ENCODE assay signal across 23 mouse cellular contexts in the genomic region with DNA sequence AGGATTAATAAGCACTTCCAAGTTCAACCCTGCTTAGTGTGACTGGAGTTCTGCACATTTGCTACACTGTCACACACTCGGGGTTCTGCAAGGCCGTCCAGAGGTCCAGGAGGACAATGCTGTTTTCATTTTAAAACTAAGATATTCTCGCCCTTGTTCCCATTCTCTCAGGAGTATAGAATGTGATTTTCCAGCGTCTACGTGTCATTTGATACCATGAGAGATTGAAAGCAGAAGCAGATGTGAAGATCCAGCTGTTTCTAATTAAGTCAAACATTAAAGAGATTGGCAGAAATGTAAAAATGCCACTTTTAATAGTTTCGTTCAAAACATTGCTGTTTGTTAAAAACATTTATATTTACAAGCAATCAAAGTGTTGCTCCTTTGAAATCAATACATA. TPM values are rescaled to one million over a fixed set of nuclear protein-coding genes. Genes with fewer than 3 reads are reported as not detected.
DNase-seq lines count a peak whose midpoint lies in the region; ATAC-seq and TF ChIP-seq lines count a peak whose summit lies in the region.
"Had no signal": no experiment of that assay in that cellular context is flagged by ENCODE, and none has a peak within 500 bp of the region (broad histone marks: within the 10 kb centered on the region; RNA-seq: fewer than 3 reads in every experiment).

No protein-coding gene starts in this region.

- no peaks in the 10 kb centered on the region for H3K27me3 ChIP-seq in kidney, postnatal 0 days (ENCODE audit: insufficient read depth, low read length)
- H3K27me3 ChIP-seq in embryonic facial prominence, embryonic 14.5 days (replicated peaks; ENCODE audit: control insufficient read depth, insufficient read depth, low read length), result no peaks in the 10 kb centered on the region
- no peaks in the 10 kb centered on the region for H3K27me3 ChIP-seq in limb, embryonic 13.5 days
- H3K27me3 ChIP-seq in forebrain, embryonic 15.5 days, result no peaks in the 10 kb centered on the region
- H3K27me3 ChIP-seq: forebrain, embryonic 13.5 days; hindbrain, embryonic 13.5 days; intestine, embryonic 15.5 days; limb, embryonic 15.5 days; lung, embryonic 15.5 days had no signal

- no peak overlapping the region for H3K9ac ChIP-seq in kidney, postnatal 0 days (ENCODE audit: low read depth, low read length)
- no peak overlapping the region for H3K9ac ChIP-seq in embryonic facial prominence, embryonic 14.5 days (ENCODE audit: low read depth, low read length)
- no peak overlapping the region for H3K9ac ChIP-seq in limb, embryonic 13.5 days
- H3K9ac ChIP-seq in forebrain, embryonic 15.5 days (replicated peaks), result no peak overlapping the region
- H3K9ac ChIP-seq: forebrain, embryonic 13.5 days; hindbrain, embryonic 13.5 days; intestine, embryonic 15.5 days; limb, embryonic 15.5 days; liver, embryonic 14.5 days; lung, embryonic 15.5 days had no signal

- ATAC-seq in kidney, postnatal 0 days (replicated peaks; ENCODE audit: low FRiP score, low read depth), result no peak
- no peak for ATAC-seq in embryonic facial prominence, embryonic 14.5 days (ENCODE audit: low read depth)
- ATAC-seq in limb, embryonic 13.5 days (ENCODE audit: low FRiP score, low read depth), result peak; percentile 40; the same call in 1 of the 2 replicates
- no peak for ATAC-seq in forebrain, embryonic 15.5 days (replicated peaks)
- ATAC-seq: forebrain, embryonic 13.5 days; intestine, embryonic 15.5 days had no signal

- 25% methylated on average over 6 of the region's 6 CpGs for WGBS in kidney, postnatal 0 days
- WGBS in embryonic facial prominence, embryonic 14.5 days, result 14% methylated on average over 6 of the region's 6 CpGs
- WGBS in limb, embryonic 13.5 days, result 9% methylated on average over 6 of the region's 6 CpGs
- WGBS in forebrain, embryonic 15.5 days, result 80% methylated on average over 6 of the region's 6 CpGs

- H3K9me3 ChIP-seq in kidney, postnatal 0 days (replicated peaks; ENCODE audit: low read length), result no peaks in the 10 kb centered on the region
- no peaks in the 10 kb centered on the region for H3K9me3 ChIP-seq in embryonic facial prominence, embryonic 14.5 days (ENCODE audit: control insufficient read depth, low read length)
- H3K9me3 ChIP-seq in limb, embryonic 13.5 days, result no peaks in the 10 kb centered on the region
- no peaks in the 10 kb centered on the region for H3K9me3 ChIP-seq in forebrain, embryonic 15.5 days
- H3K9me3 ChIP-seq: forebrain, embryonic 13.5 days; hindbrain, embryonic 13.5 days; intestine, embryonic 15.5 days; limb, embryonic 15.5 days; lung, embryonic 15.5 days had no signal

- no peak overlapping the region for H3K27ac ChIP-seq in kidney, postnatal 0 days
- H3K27ac ChIP-seq in embryonic facial prominence, embryonic 14.5 days (replicated peaks; ENCODE audit: low read depth, low read length), result 0 out of 2 replicates have a peak overlapping the region, but pooled peaks have one; percentile 28
- no peak overlapping the region for H3K27ac ChIP-seq in limb, embryonic 13.5 days
- H3K27ac ChIP-seq in forebrain, embryonic 15.5 days (replicated peaks), result no peak overlapping the region
- H3K27ac ChIP-seq: forebrain, embryonic 13.5 days; hindbrain, embryonic 13.5 days; intestine, embryonic 15.5 days; limb, embryonic 15.5 days; liver, embryonic 14.5 days; lung, embryonic 15.5 days had no signal

- no peaks in the 10 kb centered on the region for H3K4me1 ChIP-seq in kidney, postnatal 0 days (replicated peaks; ENCODE audit: insufficient read depth, low read length)
- peaks cover 7% of the 10 kb centered on the region for H3K4me1 ChIP-seq in embryonic facial prominence, embryonic 14.5 days (ENCODE audit: control insufficient read depth, insufficient read depth, low read length)
- H3K4me1 ChIP-seq in limb, embryonic 13.5 days, result peaks cover 18% of the 10 kb centered on the region
- no peaks in the 10 kb centered on the region for H3K4me1 ChIP-seq in forebrain, embryonic 15.5 days
- H3K4me1 ChIP-seq: forebrain, embryonic 13.5 days; hindbrain, embryonic 13.5 days; intestine, embryonic 15.5 days; lung, embryonic 15.5 days had no signal

- peak; percentile 32 for DNase-seq in kidney, postnatal 0 days (ENCODE audit: low spot score)
- DNase-seq in kidney, adult 9 months, result no peak
- peak; percentile 75 for DNase-seq in embryo, embryonic 10.5 days (ENCODE audit: low spot score)
- DNase-seq in embryonic facial prominence, embryonic 14.5 days (ENCODE audit: low spot score), result peak; percentile 67
- DNase-seq in c-Kit-positive CD71-positive TER-119-positive erythroid progenitor cells, embryonic 14.5 days (ENCODE audit: low spot score), result no peak
- DNase-seq in ovary, postnatal 36 days (ENCODE audit: low spot score), result no peak
- DNase-seq: adrenal gland, postnatal 14 days; cerebellum, adult 9-10 months; gastrocnemius, postnatal 10 days; heart, adult 18-20 months; heart, postnatal 36 days; kidney, postnatal 36 days; layer of hippocampus, postnatal 36 days; lung, postnatal 4 days; right cerebral cortex, postnatal 14 days had no signal

- TF ChIP-seq CTCF in kidney, postnatal 0 days (IDR thresholded peaks at IDR 0.05; ENCODE audit: low read depth), result no peak

- H3K36me3 ChIP-seq in kidney, postnatal 0 days (ENCODE audit: insufficient read depth, low read length), result no peaks in the 10 kb centered on the region
- no peaks in the 10 kb centered on the region for H3K36me3 ChIP-seq in embryonic facial prominence, embryonic 14.5 days (ENCODE audit: control insufficient read depth, insufficient read depth, low read length)
- H3K36me3 ChIP-seq in limb, embryonic 13.5 days, result no peaks in the 10 kb centered on the region
- no peaks in the 10 kb centered on the region for H3K36me3 ChIP-seq in forebrain, embryonic 15.5 days
- H3K36me3 ChIP-seq: hindbrain, embryonic 13.5 days; intestine, embryonic 15.5 days; limb, embryonic 15.5 days; lung, embryonic 15.5 days had no signal

- H3K4me2 ChIP-seq in kidney, postnatal 0 days (ENCODE audit: low read length), result no peak overlapping the region
- H3K4me2 ChIP-seq in embryonic facial prominence, embryonic 14.5 days (ENCODE audit: low read depth, low read length), result no peak overlapping the region
- H3K4me2 ChIP-seq in limb, embryonic 13.5 days (replicated peaks), result 0 out of 2 replicates have a peak overlapping the region, but pooled peaks have one; percentile 30
- no peak overlapping the region for H3K4me2 ChIP-seq in forebrain, embryonic 15.5 days (replicated peaks)
- H3K4me2 ChIP-seq: forebrain, embryonic 13.5 days; hindbrain, embryonic 13.5 days; intestine, embryonic 15.5 days; limb, embryonic 15.5 days; lung, embryonic 15.5 days had no signal

- H3K4me3 ChIP-seq in kidney, postnatal 0 days (replicated peaks; ENCODE audit: low read depth, low read length), result no peak overlapping the region
- no peak overlapping the region for H3K4me3 ChIP-seq in embryonic facial prominence, embryonic 14.5 days (ENCODE audit: low read depth, low read length)
- H3K4me3 ChIP-seq in limb, embryonic 13.5 days, result no peak overlapping the region
- H3K4me3 ChIP-seq in forebrain, embryonic 15.5 days, result no peak overlapping the region
- H3K4me3 ChIP-seq: forebrain, embryonic 13.5 days; hindbrain, embryonic 13.5 days; intestine, embryonic 15.5 days; limb, embryonic 15.5 days; lung, embryonic 15.5 days had no signal

RNA-seq across cellular contexts. Expression of a gene that starts 12.1 kb away (rescaled TPM):
- 18.7 and 19.0 TPM in 2 replicates for polyA plus RNA-seq in kidney, postnatal 0 days (2015; fragmentation: Nextera tagmentation; extraction: Ambion mirVana)
- polyA plus RNA-seq in embryonic facial prominence, embryonic 14.5 days (2014; fragmentation: Nextera tagmentation; extraction: Ambion mirVana), result 16.0 and 17.0 TPM in 2 replicates
- polyA plus RNA-seq in limb, embryonic 13.5 days (2015; fragmentation: Nextera tagmentation; extraction: Ambion mirVana), result 5.5 and 6.2 TPM in 2 replicates
- 1.7 TPM in 2 replicates for polyA plus RNA-seq in forebrain, embryonic 15.5 days (2015; fragmentation: Nextera tagmentation; extraction: Ambion mirVana)

Comparison
In these comparisons a context has a peak if more than half of its experiments do, and no peak if none do; other contexts are left out.
1. DNase-seq: peak in kidney, postnatal 0 days (single experiment), embryo, embryonic 10.5 days (single experiment) and embryonic facial prominence, embryonic 14.5 days (single experiment); none in kidney, adult 9 months (single experiment), c-Kit-positive CD71-positive TER-119-positive erythroid progenitor cells, embryonic 14.5 days (single experiment) and ovary, postnatal 36 days (single experiment).